Mouse (Mus musculus): ENCODE measurements at regions not wholly inside any gene's neighbourhood (a gene's known extent, or its start where the extent isn't known, plus 50 kb on each side); places are given as distances from the start of the nearest gene placed in this dataset.

GRCm38 (mm10) chr11:31477763-31478162, 107.9 kb upstream of the Stc2 start:
- no peak for TF ChIP-seq CTCF (IDR thresholded peaks at IDR 0.05; ENCODE audit: borderline replicate concordance, insufficient read depth, low read depth, low read length)
- TF ChIP-seq POLR2A (IDR thresholded peaks at IDR 0.05; ENCODE audit: borderline replicate concordance, insufficient read depth, low read length): no peak
